Mouse (Mus musculus) megakaryocyte progenitor cell, adult 5-6 weeks (primary cell): ENCODE measurements at regions not wholly inside any gene's neighbourhood (a gene's known extent, or its start where the extent isn't known, plus 50 kb on each side); places are given as distances from the start of the nearest gene placed in this dataset.

Experiments
- ATAC-seq: replicated peaks from 2 replicates; pipeline ENCODE4 v1.8.0; 2016; ENCODE audit warnings: mild to moderate bottlenecking, moderate TSS enrichment, inconsistent platforms; ENCODE audit not compliant: poor library complexity

DNA sequence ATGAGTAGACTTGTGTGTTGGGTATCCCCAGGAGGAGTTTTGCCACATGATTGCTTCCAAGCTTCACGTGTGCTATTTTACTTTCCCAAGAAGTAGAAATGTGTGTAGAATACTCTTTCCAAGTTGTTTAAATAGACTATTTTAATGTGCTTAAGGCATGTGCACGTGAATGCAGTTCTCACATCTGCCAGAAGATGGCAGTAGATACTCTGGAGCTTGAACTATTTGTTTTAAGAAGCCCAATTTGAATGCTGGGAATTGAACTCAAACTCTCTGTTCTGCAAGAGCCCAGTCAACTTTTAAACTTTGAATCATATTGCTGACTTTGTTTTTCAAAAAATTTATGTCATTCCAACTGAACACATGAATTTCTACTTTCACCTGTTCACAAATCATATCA lies 431.3 kb upstream of the Reg3g start:
- peak; percentile 76 for ATAC-seq

DNA sequence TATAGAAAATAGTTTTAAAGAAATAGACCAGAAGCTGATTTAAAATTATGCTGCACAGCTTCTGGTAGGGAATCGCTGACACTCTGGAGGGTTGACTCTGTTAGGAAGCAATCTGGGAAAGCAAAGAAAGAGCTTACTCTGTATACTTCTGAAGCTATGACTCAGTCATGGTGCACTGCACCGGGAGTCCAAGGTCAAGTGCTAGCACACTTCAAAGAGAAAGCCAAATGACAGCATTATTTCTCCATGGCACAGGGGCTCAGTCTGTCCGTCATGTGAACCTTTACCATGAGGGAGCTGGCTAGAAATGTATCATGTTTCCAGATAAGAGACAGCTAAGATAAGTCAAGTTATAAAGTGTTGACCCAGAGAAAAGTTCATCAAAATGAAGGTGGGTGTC lies 424.1 kb upstream of the Reg3g start:
- ATAC-seq = no peak

DNA sequence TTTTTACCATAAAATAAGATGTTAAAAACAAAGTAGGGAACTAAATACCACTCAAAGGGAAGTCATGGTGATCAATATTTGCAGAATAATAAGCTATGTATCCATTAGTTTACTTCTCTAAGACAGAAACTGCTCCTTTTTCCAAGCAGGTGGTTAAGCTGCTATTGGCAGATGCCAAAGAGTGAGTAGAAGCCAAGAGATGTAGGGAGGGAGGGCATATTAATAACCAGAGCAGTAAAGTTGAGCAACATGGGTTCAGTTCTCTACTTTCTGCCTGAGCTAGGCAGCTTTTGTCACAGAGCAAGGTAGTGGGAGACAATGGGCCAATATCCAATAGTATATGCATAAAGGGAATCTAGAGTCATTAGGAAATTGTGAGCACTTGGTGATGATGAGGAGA lies 394.4 kb upstream of the Reg3g start:
- ATAC-seq = no peak

DNA sequence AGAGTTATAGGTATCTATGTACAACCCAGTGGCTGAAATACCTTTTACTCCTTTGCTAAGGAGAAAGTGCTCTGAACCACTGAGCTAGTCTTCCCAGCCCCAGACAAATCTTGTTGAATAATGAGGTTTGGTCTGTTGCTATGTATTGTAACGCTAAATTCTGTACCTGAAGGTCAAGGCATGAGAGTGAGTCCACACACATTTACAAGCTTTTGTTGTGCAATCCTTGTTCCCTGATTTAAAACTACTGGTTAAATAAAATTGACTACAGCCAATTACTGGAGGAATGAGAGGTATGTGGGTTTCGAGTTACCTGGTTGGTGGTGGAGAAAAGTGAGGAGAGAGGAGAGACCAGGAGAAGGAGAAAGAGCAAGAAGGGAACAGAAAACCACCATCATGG lies 372.6 kb upstream of the Reg3g start:
- ATAC-seq = no peak

DNA sequence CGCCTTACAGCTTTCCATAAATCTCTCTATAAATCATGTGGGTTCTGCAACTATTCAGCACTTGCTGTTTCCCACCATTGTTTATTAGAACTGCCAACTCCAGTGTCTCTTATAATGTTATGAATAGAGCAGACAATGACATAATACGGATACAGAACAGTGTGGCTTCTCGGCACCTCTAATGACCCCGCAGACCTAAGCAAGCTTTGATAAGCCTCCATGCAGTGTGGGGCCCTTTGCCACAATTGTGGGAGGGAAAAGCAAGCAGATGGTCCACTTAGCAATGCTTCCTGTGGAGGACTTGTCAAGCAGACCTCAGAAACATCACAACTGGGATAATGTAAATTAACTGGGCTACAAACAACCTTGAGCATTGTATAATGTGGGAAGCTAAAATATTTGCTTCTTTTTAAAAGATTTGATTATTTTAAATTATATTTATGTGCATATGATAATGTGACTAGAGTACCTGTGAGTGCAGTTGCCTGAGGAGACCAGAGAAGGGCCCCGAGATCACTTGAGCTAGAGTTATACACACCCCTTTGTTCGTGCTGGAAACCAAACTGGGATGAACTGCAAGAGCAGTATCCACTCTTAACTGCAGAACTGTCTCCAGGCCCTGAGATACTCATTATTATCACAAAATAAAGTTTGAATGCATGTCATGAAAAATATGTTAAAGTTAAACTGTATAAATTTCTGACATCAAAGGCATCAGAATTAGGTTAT lies 357.4 kb upstream of the Reg3g start:
- ATAC-seq = no peak

DNA sequence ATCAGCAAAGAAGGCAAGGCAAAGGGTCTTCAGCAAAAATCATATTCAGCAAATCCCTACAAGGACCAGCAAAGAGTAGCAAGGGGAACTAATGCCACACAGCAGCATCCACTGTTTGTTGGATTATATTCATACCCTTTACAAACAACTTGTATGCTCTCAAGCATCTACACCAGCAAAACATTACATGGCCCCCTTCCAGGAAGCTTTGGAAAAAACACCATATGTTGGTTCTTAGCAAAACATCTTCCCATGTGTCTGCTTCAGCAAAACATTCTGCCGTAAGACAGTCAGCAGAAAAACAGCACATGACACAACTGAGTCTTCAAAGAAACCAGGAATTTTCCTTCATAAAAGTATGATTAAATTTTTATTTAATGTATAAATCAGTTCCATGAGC lies 352.6 kb upstream of the Reg3g start:
- ATAC-seq = no peak

DNA sequence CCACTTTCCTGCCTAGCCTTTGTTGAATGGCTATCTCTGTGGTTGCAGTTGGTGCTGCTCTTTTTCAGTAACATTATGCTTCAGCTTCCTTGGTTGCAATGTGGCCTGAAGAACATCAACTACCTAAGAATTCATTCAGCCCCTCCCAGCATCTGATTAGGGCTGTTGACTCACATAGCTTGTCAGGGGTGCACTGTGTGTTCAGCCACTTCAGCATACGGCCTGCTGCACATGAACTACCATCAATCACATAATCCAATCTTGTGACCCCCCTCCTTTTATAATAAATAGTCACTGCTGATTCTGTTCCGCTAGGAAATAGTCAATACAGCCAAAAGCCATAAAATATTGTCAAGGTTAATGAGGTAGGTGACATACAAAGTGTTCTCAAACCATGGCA lies 328.3 kb upstream of the Reg3g start:
- ATAC-seq = no peak

DNA sequence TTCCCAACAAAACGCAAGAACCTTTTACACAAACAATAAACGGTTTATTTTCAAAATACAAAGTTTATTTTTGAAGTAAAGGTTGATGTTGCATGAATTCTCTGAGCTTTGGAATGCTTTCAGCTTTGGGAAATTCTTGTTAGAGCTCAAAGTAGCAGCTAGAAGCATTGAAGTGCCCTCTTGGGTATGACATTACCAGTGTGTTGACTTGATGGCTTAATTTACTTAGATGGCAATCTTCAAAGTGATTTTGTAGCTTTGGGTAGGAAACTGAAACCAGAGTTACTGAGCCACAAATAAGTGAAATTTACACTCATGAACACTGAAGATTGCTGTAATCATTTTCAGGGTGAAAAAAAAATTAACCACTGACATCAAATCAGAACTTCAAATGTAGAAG lies 320.3 kb upstream of the Reg3g start:
- ATAC-seq = no peak

DNA sequence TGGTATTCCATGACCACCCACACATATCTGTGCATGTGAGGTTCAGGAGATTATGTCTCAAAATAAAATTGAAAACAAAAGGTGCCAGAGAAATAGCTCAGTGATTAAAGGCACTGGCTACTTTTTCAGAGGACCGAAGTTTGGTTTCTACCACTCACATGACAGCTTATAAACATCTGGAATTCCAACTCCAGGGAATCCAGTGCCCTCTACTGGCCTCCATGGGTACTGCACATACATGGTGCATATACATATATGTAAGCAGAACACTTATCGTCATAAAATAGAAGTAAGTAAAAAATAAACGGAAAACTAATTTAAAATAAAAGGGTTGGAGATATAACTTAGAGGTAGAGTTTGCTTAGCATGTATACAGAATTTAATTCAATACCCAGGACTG lies 288.9 kb upstream of the Reg3g start:
- ATAC-seq = no peak
